Mouse (Mus musculus) CH12.LX (cell line): Measurements from ENCODE around the gene Zfp692. TPM values are rescaled to one million over a fixed set of nuclear protein-coding genes. Genes with fewer than 3 reads are reported as not detected.

Experiments
- DNase-seq: peaks from one replicate; pipeline ENCODE4 v3.0.0-alpha.2; 2013; ENCODE audit errors: extremely low read depth
- H3K27ac ChIP-seq: 2 replicates; pipeline ENCODE4 v1.5.1; 2012; ENCODE audit warnings: low read depth, mild to moderate bottlenecking, control low read depth, moderate library complexity; ENCODE audit not compliant: insufficient read depth
- H3K27me3 ChIP-seq: replicated peaks from 2 replicates; pipeline ENCODE3; 2012; ENCODE audit warnings: inconsistent platforms
- H3K36me3 ChIP-seq, 2 experiments: replicated peaks in 1 of 2; 2 replicates each; pipeline versions ENCODE3 to v1.6.1; 2012; ENCODE audit warnings: inconsistent platforms in 1 of 2, low read length in 1 of 2, mild to moderate bottlenecking in 1 of 2, mixed read lengths in 1 of 2, moderate library complexity in 1 of 2; ENCODE audit not compliant: control insufficient read depth in 1 of 2, insufficient read depth in 1 of 2
- H3K4me1 ChIP-seq, 2 experiments: 2 replicates each; pipeline ENCODE4 v1.6.1; 2012; ENCODE audit warnings: inconsistent platforms in 1 of 2, moderate library complexity in 1 of 2; ENCODE audit not compliant: insufficient read depth in 2 of 2, control insufficient read depth in 1 of 2
- H3K4me2 ChIP-seq: 2 replicates; pipeline ENCODE4 v1.6.1; 2012; ENCODE audit warnings: low read depth, mild to moderate bottlenecking, control low read depth; ENCODE audit not compliant: poor library complexity, insufficient read depth, severe bottlenecking
- H3K4me3 ChIP-seq, 3 experiments: fragments of 150-350 bp in 1 of 3; sonication (generic) in 1 of 3; replicated peaks in 1 of 3; 2 replicates each; pipeline versions ENCODE3 to v1.5.1; 2011 to 2012; ENCODE audit warnings: low read depth in 2 of 3, low read length in 2 of 3, mild to moderate bottlenecking in 2 of 3, moderate library complexity in 2 of 3, control low read depth in 1 of 3, improper control_type of control experiment in 1 of 3, inconsistent platforms in 1 of 3, mixed read lengths in 1 of 3; ENCODE audit not compliant: poor library complexity in 1 of 3
- H3K79me2 ChIP-seq: replicated peaks from 2 replicates; pipeline ENCODE4 v1.6.1; 2012; ENCODE audit warnings: mild to moderate bottlenecking, moderate library complexity; ENCODE audit not compliant: control insufficient read depth, poor library complexity, insufficient read depth, severe bottlenecking; ENCODE audit errors: extremely low read depth
- H3K9ac ChIP-seq: 2 replicates; pipeline ENCODE4 v1.6.1; 2012; ENCODE audit warnings: low read depth, mild to moderate bottlenecking, control low read depth, moderate library complexity; ENCODE audit not compliant: insufficient read depth
- H3K9me3 ChIP-seq: replicated peaks from 2 replicates; pipeline ENCODE3; 2012; ENCODE audit warnings: low read length, inconsistent platforms, mixed read lengths
- CHD1 ChIP-seq: IDR thresholded peaks from 2 replicates; pipeline ENCODE4 v1.6.1; 2012; ENCODE audit warnings: low read depth, low read length, improper control_type of control experiment, inconsistent platforms
- CHD2 ChIP-seq: IDR thresholded peaks from 2 replicates; pipeline ENCODE4 v1.6.1; 2011; ENCODE audit warnings: low read length, improper control_type of control experiment
- CTCF ChIP-seq, 2 experiments: IDR thresholded peaks in 1 of 2; conservative IDR thresholded peaks in 1 of 2; 2 replicates each; pipeline ENCODE4 v1.5.1; 2011 to 2012; ENCODE audit warnings: low read depth in 2 of 2, low read length in 2 of 2, improper control_type of control experiment in 1 of 2, inconsistent platforms in 1 of 2, mild to moderate bottlenecking in 1 of 2, moderate library complexity in 1 of 2
- GABPA ChIP-seq: IDR thresholded peaks from 2 replicates; pipeline ENCODE4 v1.6.1; 2012; ENCODE audit warnings: low read depth, low read length, improper control_type of control experiment, inconsistent platforms; ENCODE audit not compliant: insufficient replicate concordance
- HCFC1 ChIP-seq: IDR thresholded peaks from 2 replicates; pipeline ENCODE4 v1.6.1; 2012; ENCODE audit warnings: low read depth, mild to moderate bottlenecking, inconsistent platforms, low read length, improper control_type of control experiment
- IRF4 ChIP-seq: IDR thresholded peaks from 2 replicates; pipeline ENCODE4 v1.6.1; 2014; ENCODE audit warnings: low read depth, mild to moderate bottlenecking, inconsistent platforms, low read length, improper control_type of control experiment
- JUN ChIP-seq: IDR thresholded peaks from 2 replicates; pipeline ENCODE4 v1.6.1; 2011; ENCODE audit warnings: low read depth, mild to moderate bottlenecking, low read length, improper control_type of control experiment, moderate library complexity; ENCODE audit not compliant: insufficient read depth
- JUND ChIP-seq: conservative IDR thresholded peaks from 2 replicates; pipeline ENCODE4 v1.6.1; 2011; ENCODE audit warnings: low read depth, low read length, improper control_type of control experiment
- MAFK ChIP-seq: IDR thresholded peaks from 2 replicates; pipeline ENCODE4 v1.6.1; 2011; ENCODE audit warnings: low read length, improper control_type of control experiment; ENCODE audit not compliant: insufficient replicate concordance
- MAX ChIP-seq: IDR thresholded peaks from 2 replicates; pipeline ENCODE4 v1.6.1; 2011; ENCODE audit warnings: low read length, improper control_type of control experiment
- MXI1 ChIP-seq: IDR thresholded peaks from 2 replicates; pipeline ENCODE4 v1.6.1; 2011; ENCODE audit warnings: mild to moderate bottlenecking, low read depth, low read length, improper control_type of control experiment
- MYC ChIP-seq: IDR thresholded peaks from 2 replicates; pipeline ENCODE4 v1.6.1; 2011; ENCODE audit warnings: low read depth, mild to moderate bottlenecking, improper control_type of control experiment, low read length
- NELFE ChIP-seq: IDR thresholded peaks from 2 replicates; pipeline ENCODE4 v1.6.1; 2011; ENCODE audit warnings: low read depth, low read length, improper control_type of control experiment
- PAX5 ChIP-seq: IDR thresholded peaks from 2 replicates; pipeline ENCODE4 v1.6.1; 2012; ENCODE audit warnings: low read length, inconsistent platforms, mixed read lengths
- POLR2AphosphoS2 ChIP-seq: IDR thresholded peaks from 2 replicates; pipeline ENCODE4 v1.6.1; 2011; ENCODE audit warnings: low read depth, low read length, improper control_type of control experiment
- SIN3A ChIP-seq: IDR thresholded peaks from 2 replicates; pipeline ENCODE4 v1.6.1; 2012; ENCODE audit warnings: low read length, improper control_type of control experiment, inconsistent platforms
- SMC3 ChIP-seq: IDR thresholded peaks from 2 replicates; pipeline ENCODE4 v1.6.1; 2011; ENCODE audit warnings: low read depth, low read length, improper control_type of control experiment
- ZKSCAN1 ChIP-seq: IDR thresholded peaks from 2 replicates; pipeline ENCODE4 v1.6.1; 2012; ENCODE audit warnings: low read depth, inconsistent platforms, low read length, improper control_type of control experiment, borderline replicate concordance
- ZNF384 ChIP-seq: IDR thresholded peaks from 2 replicates; pipeline ENCODE4 v1.6.1; 2012; ENCODE audit warnings: low read depth, low read length, improper control_type of control experiment, inconsistent platforms
- dilution Hi-C: fragments of 300-500 bp; cut with MboI; formaldehyde crosslinking; loops from 2 replicates; pipeline ENCODE4 v1.14.3; 2020; ENCODE audit warnings: low sequenced_read_pairs; ENCODE audit not compliant: extremely low pct_unique_long_range_greater_than_20kb, extremely low pct_ligation_motif_present
- in situ Hi-C: fragments of 300-500 bp; cut with MboI; formaldehyde crosslinking; loops from 3 replicates; pipeline ENCODE4 v1.14.3; 2019; ENCODE audit warnings: low sequenced_read_pairs, low pct_ligation_motif_present, low pct_unique_long_range_greater_than_20kb, mixed read lengths
- polyA plus RNA-seq: library from polyadenylated mRNA; unstranded; fragments of >175 nt; gene quantifications from 2 replicates; pipeline ENCODE4 v1.2.1, GENCODE M21; 2012; ENCODE audit warnings: low read depth; ENCODE audit not compliant: insufficient read length
- total RNA-seq, 2 experiments: library from RNA; depleted of rRNA; stranded (reverse); fragments of 300-350 nt in 1 of 2; fragments of >200 nt in 1 of 2; gene quantifications; 2 replicates each; pipeline ENCODE4 v1.2.3; 2012 to 2014

Zfp692 gene
- total and polyA plus RNA-seq, 3 experiments, result 13.1 to 18.7 (median 17.7) TPM

GRCm38 (mm10) chr11:58264546-58264945 lies 42.3 kb upstream of the Zfp692 start:
- no peaks in the 10 kb centered on the region for H3K36me3 ChIP-seq
- dilution Hi-C loops (no loop called here), in situ Hi-C loops (no loop called here)
- H3K9ac ChIP-seq, result no peak overlapping the region
- no peak overlapping the region for H3K27ac ChIP-seq
- H3K4me1 ChIP-seq, result no peaks in the 10 kb centered on the region
- H3K9me3 ChIP-seq, result no peaks in the 10 kb centered on the region
- H3K27me3 ChIP-seq, result peaks cover 66% of the 10 kb centered on the region
- DNase-seq, result no peak
- no peak overlapping the region for H3K4me2 ChIP-seq
- H3K4me3 ChIP-seq, result no peak overlapping the region
- no peaks in the 10 kb centered on the region for H3K79me2 ChIP-seq
- TF ChIP-seq CHD2 (no peak), MXI1 (no peak), MYC (no peak), MAFK (no peak), GABPA (no peak)

- Histone ChIP-seq H3K9me3 (no peaks in the 10 kb centered on the region), H3K36me3 (no peaks in the 10 kb centered on the region), H3K4me3 (no peak overlapping the region), H3K79me2 (no peaks in the 10 kb centered on the region)
- TF ChIP-seq JUN, result no peak
- TF ChIP-seq SIN3A, result no peak
- no peak for TF ChIP-seq MYC
- TF ChIP-seq MAX, result no peak
- TF ChIP-seq MXI1, result no peak
- no peak for TF ChIP-seq IRF4
- TF ChIP-seq ZNF384, result no peak
- TF ChIP-seq, all 38 proteins: peak for 0
- no peak for DNase-seq
- peaks cover 70% of the 10 kb centered on the region for H3K27me3 ChIP-seq
- no peak overlapping the region for H3K9ac ChIP-seq
- H3K4me2 ChIP-seq, result no peak overlapping the region
- in situ Hi-C loops (no loop called here), dilution Hi-C loops (no loop called here)
- no peaks in the 10 kb centered on the region for H3K4me1 ChIP-seq
- no peak overlapping the region for H3K27ac ChIP-seq
Observed at GRCm38 (mm10) chr11:58268285-58268684, 38.6 kb upstream of the Zfp692 start.

- no peak within 1 kb of the TSS for H3K27ac ChIP-seq
- no peak for TF ChIP-seq HCFC1
- no peak for TF ChIP-seq CHD1
- no peak for TF ChIP-seq ZKSCAN1
- no peak for TF ChIP-seq CTCF (conservative IDR thresholded peaks at IDR 0.05 in 1 of 2, IDR thresholded peaks at IDR 0.05 in 1 of 2; ENCODE audit: low read depth in 2 of 2, low read length in 2 of 2)
- TF ChIP-seq SMC3, result no peak
- TF ChIP-seq IRF4, result no peak
- no peak for TF ChIP-seq JUND
- no peak for TF ChIP-seq CHD2
- TF ChIP-seq ZNF384, result no peak
- TF ChIP-seq PAX5, result no peak
- no peak for TF ChIP-seq MAX
- TF ChIP-seq NELFE, result no peak
- TF ChIP-seq POLR2AphosphoS2, result no peak
- H3K4me3 ChIP-seq, result no peak within 1 kb of the TSS
- H3K4me1 ChIP-seq, result peaks cover 0 to 14% of the 10 kb centered on the region in 2 experiments; a peak in 2 of 4 replicates
- in situ Hi-C loops (no loop called here), dilution Hi-C loops (no loop called here)
- H3K27me3 ChIP-seq, result peaks cover 73% of the 10 kb centered on the region
- no peaks in the 10 kb centered on the region for H3K79me2 ChIP-seq
- no peak for DNase-seq
- H3K36me3 ChIP-seq, result no peaks in the 10 kb centered on the region
- H3K4me2 ChIP-seq, result no peak within 1 kb of the TSS
- no peak within 1 kb of the TSS for H3K9ac ChIP-seq
- H3K9me3 ChIP-seq, result no peaks in the 10 kb centered on the region
Observed at GRCm38 (mm10) chr11:58274572-58274971, 32.3 kb upstream of the Zfp692 start, which contains the start of gene 4930438A08Rik. 4930438A08Rik (plus strand) TSS chr11:58274799.
